In genomic region chr5:114647211-114647974, GRCm38 (mm10) we compare ENCODE assay signal across 8 mouse cellular contexts. TPM values are rescaled to one million over a fixed set of nuclear protein-coding genes. Genes with fewer than 3 reads are reported as not detected.
A peak's percentile ranks its signal among the peaks of the same experiment; 100 is the strongest.
DNase-seq lines count a peak whose midpoint lies in the region; ATAC-seq and TF ChIP-seq lines count a peak whose summit lies in the region.

No protein-coding gene starts in this region.

- no peaks in the 10 kb centered on the region for H3K36me3 ChIP-seq in heart, embryonic 15.5 days

- ATAC-seq in heart, embryonic 15.5 days (replicated peaks; ENCODE audit: insufficient number of reproducible peaks, insufficient read depth, low FRiP score, low read depth) = peak; percentile 40
- peak; percentile 67 for ATAC-seq in megakaryocyte progenitor cell, adult 5-6 weeks (replicated peaks; ENCODE audit: poor library complexity)

- peaks cover 39% of the 10 kb centered on the region for H3K27me3 ChIP-seq in heart, embryonic 15.5 days

- DNase-seq in layer of hippocampus, adult 2 months (ENCODE audit: low spot score in 2 of 2) = no peak
- no peak for DNase-seq in layer of hippocampus, adult 9-11 months
- DNase-seq in c-Kit-positive CD71-positive TER-119-positive erythroid progenitor cells, embryonic 14.5 days (ENCODE audit: low spot score) = peak; percentile 33
- DNase-seq in kidney, postnatal 25 days = peak; percentile 51 to 83
- peak; percentile 53 for DNase-seq in testis, postnatal 14 days (ENCODE audit: low spot score)
- DNase-seq in frontal cortex, adult 2 months (ENCODE audit: extremely low spot score in 1 of 2, low spot score in 1 of 2) = no peak

- H3K4me3 ChIP-seq in layer of hippocampus, adult 2 months = peak overlapping the region; percentile 42
- peak overlapping the region; percentile 34 for H3K4me3 ChIP-seq in heart, embryonic 15.5 days

- TF ChIP-seq CTCF in layer of hippocampus, adult 2 months (conservative IDR thresholded peaks at IDR 0.05) = no peak

- H3K9me3 ChIP-seq in heart, embryonic 15.5 days (replicated peaks) = no peaks in the 10 kb centered on the region

- peaks cover 21% of the 10 kb centered on the region for H3K4me1 ChIP-seq in heart, embryonic 15.5 days (replicated peaks)

- 5% methylated on average over 27 of the region's 27 CpGs for WGBS in heart, embryonic 15.5 days

- no peak overlapping the region for H3K27ac ChIP-seq in layer of hippocampus, adult 2 months
- no peak overlapping the region for H3K27ac ChIP-seq in heart, embryonic 15.5 days

- peak overlapping the region; percentile 63 for H3K4me2 ChIP-seq in heart, embryonic 15.5 days

- peak overlapping the region; percentile 29; the same call in 1 of the 2 replicates for H3K9ac ChIP-seq in heart, embryonic 15.5 days

RNA-seq across cellular contexts. Expression of gene Trpv4, which starts 10.8 kb away (rescaled TPM):
- total RNA-seq in layer of hippocampus, adult 2 months (2021) = 1 to 10 TPM; 2.0 to 2.3 TPM
- 1.00 and 2.4 TPM in 2 replicates for polyA plus RNA-seq in heart, embryonic 15.5 days (2015; fragmentation: Nextera tagmentation; extraction: Ambion mirVana)
- total RNA-seq in megakaryocyte progenitor cell, adult 5-6 weeks (2015) = 0.15 and 0.25 TPM in 2 replicates
- total RNA-seq in megakaryocyte progenitor cell, adult 5-6 weeks (2017) = 0.17 TPM in 1 of 2 replicates, not detected in the other
- polyA plus RNA-seq in frontal cortex, adult 2 months (2012; rRNA removed) = 1.9 and 2.2 TPM in 2 replicates

RNA-seq across cellular contexts. Expression of gene Gltp, which starts 43.4 kb away (rescaled TPM):
- total RNA-seq in layer of hippocampus, adult 2 months (2021) = 10 to 100 TPM; 23.6 to 27.3 TPM
- polyA plus RNA-seq in heart, embryonic 15.5 days (2015; fragmentation: Nextera tagmentation; extraction: Ambion mirVana) = 45.9 and 70.4 TPM in 2 replicates
- 94.3 and 101 TPM in 2 replicates for total RNA-seq in megakaryocyte progenitor cell, adult 5-6 weeks (2015)
- 46.1 and 48.6 TPM in 2 replicates for total RNA-seq in megakaryocyte progenitor cell, adult 5-6 weeks (2017)
- 51.5 and 58.9 TPM in 2 replicates for polyA plus RNA-seq in frontal cortex, adult 2 months (2012; rRNA removed)

Comparison
In these comparisons a context has a peak if more than half of its experiments do, and no peak if none do; other contexts are left out.
1. DNase-seq: peak in c-Kit-positive CD71-positive TER-119-positive erythroid progenitor cells, embryonic 14.5 days (single experiment), kidney, postnatal 25 days (2 of 2) and testis, postnatal 14 days (single experiment); none in layer of hippocampus, adult 2 months (0 of 2), layer of hippocampus, adult 9-11 months (single experiment) and frontal cortex, adult 2 months (0 of 2).